Mouse (Mus musculus): ENCODE measurements at regions not wholly inside any gene's neighbourhood (a gene's known extent, or its start where the extent isn't known, plus 50 kb on each side); places are given as distances from the start of the nearest gene placed in this dataset.

DNA sequence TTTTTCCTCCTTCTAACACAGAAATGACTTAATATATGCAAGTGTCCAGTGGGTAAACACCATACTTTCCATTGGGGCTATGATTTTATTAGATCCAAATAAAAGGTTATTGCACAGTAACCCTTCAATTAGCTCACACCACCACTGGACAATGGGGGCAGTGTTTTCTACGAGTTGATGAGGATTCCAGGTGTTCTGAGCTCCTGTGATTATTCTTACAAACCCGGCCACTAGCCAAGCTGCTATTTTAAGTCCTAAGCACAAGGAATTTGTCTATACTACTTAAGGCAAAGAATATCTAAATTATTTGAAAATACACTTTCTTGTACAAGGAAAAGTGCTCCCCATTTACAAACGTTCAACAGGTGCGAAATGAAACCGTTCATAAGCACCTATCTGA is 2379.9 kb upstream of the Gm7489 start:
- TF ChIP-seq CTCF (IDR thresholded peaks at IDR 0.05; ENCODE audit: extremely low read depth, insufficient read length, insufficient replicate concordance, low read depth, low read length) = no peak
- TF ChIP-seq POLR2A (IDR thresholded peaks at IDR 0.05; ENCODE audit: low read depth, low read length) = no peak

Measured in small intestine, adult 2 months (tissue).